Mouse (Mus musculus): ENCODE data around the gene Aldh3b2. TPM values are rescaled to one million over a fixed set of nuclear protein-coding genes. Genes with fewer than 3 reads are reported as not detected.

The Aldh3b2 gene
- total RNA-seq (2021), result 10 to 100 TPM in 1 of 2 experiments, 1 to 10 TPM in 1; 6.7 to 13.8 TPM
- long read RNA-seq, experiment 1, transcript Aldh3b2-201 (10 exons, 2,142 nt), result major isoform, 9 of 10 reads
- long read RNA-seq, experiment 1, partial matches to known transcripts, result 0 of 10 reads
- long read RNA-seq, experiment 1, other reads (novel, unspliced or antisense), result 1 of 10 reads
- long read RNA-seq, experiment 2, transcript Aldh3b2-201 (10 exons, 2,142 nt), result major isoform, 5 of 6 reads
- long read RNA-seq, experiment 2, partial matches to known transcripts, result 1 of 6 reads
- long read RNA-seq, experiment 2, other reads (novel, unspliced or antisense), result 0 of 6 reads

- DNase-seq (ENCODE audit: low spot score in 2 of 2), result no peak
Observed at GRCm38 (mm10) chr19:3972229-3972628, at the start of gene Aldh3b2. Aldh3b2 (plus strand) TSS chr19:3972328.

GRCm38 (mm10) chr19:3922661-3923371 is 49.3 kb upstream of the Aldh3b2 start:
- no peak for DNase-seq (ENCODE audit: low spot score in 2 of 2)

- DNase-seq (ENCODE audit: low spot score in 2 of 2), result no peak
Observed at GRCm38 (mm10) chr19:3923586-3923985, 48.5 kb upstream of the Aldh3b2 start.

DNA sequence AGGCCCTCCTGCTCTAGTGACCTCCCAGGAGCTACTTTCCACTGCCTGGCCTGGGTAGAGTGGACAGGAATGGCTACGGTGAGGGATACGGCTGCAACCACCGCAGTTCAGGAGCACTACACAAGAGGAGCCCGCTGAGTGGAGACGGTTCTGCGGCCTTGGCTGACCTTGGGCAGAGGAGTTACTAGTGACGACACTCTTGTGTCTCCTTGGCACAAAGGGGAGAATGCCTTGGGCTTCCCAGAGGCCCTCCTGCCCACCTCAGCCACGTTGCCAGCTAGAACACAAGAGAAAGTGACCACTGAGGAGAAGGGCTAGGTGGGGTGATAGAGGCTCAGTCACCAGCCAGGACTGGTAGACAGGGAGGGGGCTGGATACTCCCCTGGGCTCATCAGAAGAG is 47.9 kb upstream of the Aldh3b2 start:
- no peak for DNase-seq (ENCODE audit: low spot score in 2 of 2)

GRCm38 (mm10) chr19:3924868-3925267 is 47.3 kb upstream of the Aldh3b2 start:
- no peak for DNase-seq (ENCODE audit: low spot score in 2 of 2)

GRCm38 (mm10) chr19:3925859-3926258 is 46.3 kb upstream of the Aldh3b2 start:
- no peak for DNase-seq (ENCODE audit: low spot score in 2 of 2)

- no peak for DNase-seq (ENCODE audit: low spot score in 2 of 2)
Observed at GRCm38 (mm10) chr19:3926279-3926678, 45.8 kb upstream of the Aldh3b2 start.

GRCm38 (mm10) chr19:3926685-3927084 is 45.4 kb upstream of the Aldh3b2 start:
- no peak for DNase-seq (ENCODE audit: low spot score in 2 of 2)

DNA sequence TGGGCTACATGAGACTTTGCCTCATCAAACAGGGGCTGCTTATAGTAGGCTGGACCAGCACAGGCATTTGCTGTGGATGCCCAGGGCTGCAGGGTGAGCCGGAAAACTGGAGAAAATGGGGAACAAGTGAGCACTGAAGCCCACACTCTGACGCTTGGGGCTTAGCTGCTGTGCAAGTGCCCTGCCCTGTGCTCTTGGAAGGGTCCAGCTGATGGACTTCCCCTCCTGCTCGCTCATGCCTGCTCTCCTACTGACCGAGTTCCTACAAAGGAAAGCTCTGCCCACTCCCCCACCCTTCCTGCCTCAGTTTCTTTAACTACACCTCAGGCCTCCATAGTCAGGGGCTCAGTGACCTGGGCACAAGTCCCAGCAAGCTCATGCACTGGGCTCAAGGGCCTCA is 44.1 kb upstream of the Aldh3b2 start:
- DNase-seq (ENCODE audit: low spot score in 2 of 2), result peak in 1 of 2 experiments; percentile 21

GRCm38 (mm10) chr19:3928779-3929178 is 43.3 kb upstream of the Aldh3b2 start:
- peak in 1 of 2 experiments; percentile 19 for DNase-seq (ENCODE audit: low spot score in 2 of 2)

DNA sequence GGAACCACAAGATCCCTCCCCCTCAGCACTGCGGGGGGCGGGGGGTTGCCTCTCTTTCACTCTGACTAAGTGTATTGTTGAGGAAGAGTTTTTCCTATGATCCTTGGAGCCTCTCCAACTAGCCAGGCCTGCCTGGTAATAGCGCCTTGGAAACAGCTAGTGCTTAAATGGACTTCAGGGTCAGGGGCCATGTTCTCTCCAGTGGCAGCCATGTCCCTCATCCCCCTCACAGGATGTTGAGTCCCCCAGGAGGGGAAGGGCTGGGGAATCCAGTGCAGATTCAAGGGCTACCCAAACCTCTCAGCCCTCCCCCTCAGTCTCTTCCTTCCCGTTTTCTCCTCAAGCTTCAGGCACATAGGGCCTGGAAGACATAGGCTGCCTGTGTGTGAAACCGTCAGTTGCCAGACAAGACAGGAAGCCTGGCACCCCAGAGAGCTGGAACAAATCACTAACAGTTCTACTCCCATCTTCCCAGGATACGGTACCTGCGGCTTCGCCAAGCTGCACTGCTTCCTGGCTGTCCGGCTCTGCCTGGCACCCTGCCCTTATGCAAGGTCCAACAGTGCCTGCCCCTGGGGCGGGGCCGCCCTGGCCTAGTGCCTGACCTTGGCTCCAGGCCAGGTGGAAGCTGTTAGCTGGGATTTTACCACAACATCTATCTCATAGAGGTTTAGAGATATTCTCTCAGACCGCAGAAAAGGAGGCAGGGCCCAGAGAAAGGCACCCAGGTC is 42.8 kb upstream of the Aldh3b2 start, which contains the start of gene Aldh3b1:
Gene Aldh3b1 (minus strand): TSS at position 598 of the 731 bp plus-strand sequence.
- peak; percentile 93 to 95 for DNase-seq (ENCODE audit: low spot score in 2 of 2)

GRCm38 (mm10) chr19:3930262-3931057 is 41.7 kb upstream of the Aldh3b2 start:
- DNase-seq (ENCODE audit: low spot score in 2 of 2), result no peak

GRCm38 (mm10) chr19:3931716-3932115 is 40.4 kb upstream of the Aldh3b2 start:
- no peak for DNase-seq (ENCODE audit: low spot score in 2 of 2)

- DNase-seq (ENCODE audit: low spot score in 2 of 2), result peak; percentile 72 to 78
Observed at GRCm38 (mm10) chr19:3935032-3935895, 36.9 kb upstream of the Aldh3b2 start, which contains the start of gene Unc93b1. Unc93b1 (plus strand) TSS chr19:3935186.

DNA sequence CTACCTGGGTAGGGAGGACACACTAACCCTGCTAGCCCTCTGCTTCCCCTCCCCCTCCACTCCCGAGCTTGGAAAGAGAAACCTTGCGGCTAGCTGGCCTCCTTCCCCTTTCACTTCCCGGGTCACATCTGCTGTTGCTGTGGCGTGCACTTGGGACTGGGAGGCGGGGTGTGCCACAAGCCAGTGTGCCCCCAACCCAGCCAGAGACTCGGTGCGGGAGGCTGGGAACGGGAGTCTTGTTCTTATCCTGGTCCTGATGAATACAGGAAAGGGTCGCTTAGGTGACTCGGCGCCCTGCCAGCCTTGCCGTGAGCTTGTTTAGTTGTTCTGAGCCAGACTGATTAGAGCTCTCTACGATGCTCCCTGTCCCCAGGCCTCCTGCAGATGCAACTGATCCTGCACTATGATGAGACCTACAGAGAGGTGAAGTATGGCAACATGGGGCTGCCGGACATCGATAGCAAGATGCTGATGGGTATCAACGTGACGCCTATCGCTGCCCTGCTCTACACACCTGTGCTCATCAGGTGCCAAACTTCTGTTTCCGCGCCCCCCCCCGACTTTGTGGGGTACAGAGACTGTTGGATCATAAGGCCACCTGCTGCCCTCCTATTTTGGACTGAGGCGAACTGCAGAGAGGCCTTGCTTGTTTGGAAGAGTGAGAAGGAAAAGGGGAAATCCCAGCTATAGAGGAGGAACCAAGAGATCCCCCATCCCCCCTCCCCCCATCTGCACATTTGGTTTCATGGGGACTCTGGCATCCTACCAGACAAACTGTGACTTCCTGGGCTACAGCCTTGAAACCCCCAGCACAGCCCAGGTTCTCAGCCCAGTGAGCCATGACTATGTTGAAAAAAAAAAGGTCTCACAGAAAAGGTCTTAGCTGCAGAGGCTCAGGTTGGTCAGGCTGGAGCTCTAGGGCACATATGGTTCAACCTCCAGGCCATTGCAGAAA is 36.0 kb upstream of the Aldh3b2 start:
- peak; percentile 63 to 64 for DNase-seq (ENCODE audit: low spot score in 2 of 2)

- no peak for DNase-seq (ENCODE audit: low spot score in 2 of 2)
Observed at GRCm38 (mm10) chr19:3942315-3942714, 29.8 kb upstream of the Aldh3b2 start.

DNA sequence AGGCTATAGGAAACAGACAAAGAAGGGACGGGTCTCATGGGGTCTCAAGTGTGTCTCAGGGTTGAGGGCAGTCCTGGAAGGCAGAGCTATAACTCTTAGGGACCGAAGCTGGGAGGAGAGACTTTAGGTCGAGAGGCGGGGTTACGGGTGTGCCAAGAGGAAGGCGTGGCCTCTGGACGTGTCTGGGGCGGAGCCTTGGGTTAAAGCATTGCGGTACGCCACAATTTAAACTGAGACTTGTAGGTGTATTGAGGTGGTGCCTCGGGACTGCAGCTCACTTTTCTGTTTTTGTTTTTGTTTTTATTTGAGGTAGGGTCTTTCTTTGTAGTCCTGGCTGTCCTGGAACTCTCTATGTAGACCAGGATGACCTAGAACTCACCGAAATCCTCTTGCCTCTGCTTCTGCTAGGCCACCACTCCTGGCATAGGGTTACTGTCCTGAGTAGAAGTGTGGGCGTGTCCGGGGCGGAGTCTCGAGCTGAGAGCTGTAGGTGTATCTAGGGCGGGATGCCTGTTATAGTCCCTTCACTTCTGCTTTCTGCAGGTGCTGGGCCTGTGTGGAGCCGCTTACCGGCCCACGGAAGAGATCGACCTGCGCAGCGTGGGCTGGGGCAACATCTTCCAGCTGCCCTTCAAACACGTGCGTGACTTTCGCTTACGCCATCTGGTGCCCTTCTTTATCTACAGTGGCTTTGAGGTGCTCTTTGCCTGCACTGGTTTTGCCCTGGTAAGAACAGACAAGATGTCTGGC is 29.0 kb upstream of the Aldh3b2 start:
- DNase-seq (ENCODE audit: low spot score in 2 of 2), result no peak
